Mouse (Mus musculus) skeletal muscle tissue, adult 2 months (tissue): ENCODE data around the gene Sh3rf1.

Experiments
- DNase-seq: peaks from one replicate; pipeline ENCODE4 v3.0.0-alpha.2; 2012; ENCODE audit warnings: low read depth, low spot score

Sh3rf1 gene

DNA sequence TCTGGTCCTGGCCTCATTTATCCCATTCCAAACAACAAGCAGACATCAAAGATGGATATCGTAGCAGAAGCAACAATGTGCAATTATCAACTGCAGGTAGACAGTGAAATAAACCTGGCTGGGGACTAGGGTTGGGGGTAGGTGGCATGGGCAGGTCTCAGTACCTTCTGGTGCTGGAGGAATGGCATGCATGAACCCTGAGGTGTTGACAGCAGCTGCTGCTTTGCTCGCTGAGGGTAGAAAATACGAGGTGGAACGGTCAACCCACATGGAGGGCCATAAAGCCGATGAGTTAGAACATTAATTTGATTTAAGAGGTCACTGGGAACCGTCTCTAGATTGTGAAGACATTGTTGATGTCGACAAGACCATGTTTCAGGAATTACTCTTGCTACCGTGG, 98.8 kb downstream of the Sh3rf1 start:
- no peak for DNase-seq

- no peak for DNase-seq
These were observed 100.8 kb downstream of the Sh3rf1 start for GRCm38 (mm10) chr8:61324363-61324914.

- DNase-seq, result no peak
These were observed 101.5 kb downstream of the Sh3rf1 start for GRCm38 (mm10) chr8:61325014-61325715.

GRCm38 (mm10) chr8:61326281-61326680, 102.6 kb downstream of the Sh3rf1 start:
- no peak for DNase-seq

GRCm38 (mm10) chr8:61327333-61327732, 103.7 kb downstream of the Sh3rf1 start:
- DNase-seq, result no peak

- DNase-seq, result no peak
These were observed 116.0 kb downstream of the Sh3rf1 start for GRCm38 (mm10) chr8:61339629-61340028.

- DNase-seq, result no peak
These were observed 116.8 kb downstream of the Sh3rf1 start for GRCm38 (mm10) chr8:61340283-61340984.

GRCm38 (mm10) chr8:61341587-61342441, 118.1 kb downstream of the Sh3rf1 start:
- no peak for DNase-seq

DNA sequence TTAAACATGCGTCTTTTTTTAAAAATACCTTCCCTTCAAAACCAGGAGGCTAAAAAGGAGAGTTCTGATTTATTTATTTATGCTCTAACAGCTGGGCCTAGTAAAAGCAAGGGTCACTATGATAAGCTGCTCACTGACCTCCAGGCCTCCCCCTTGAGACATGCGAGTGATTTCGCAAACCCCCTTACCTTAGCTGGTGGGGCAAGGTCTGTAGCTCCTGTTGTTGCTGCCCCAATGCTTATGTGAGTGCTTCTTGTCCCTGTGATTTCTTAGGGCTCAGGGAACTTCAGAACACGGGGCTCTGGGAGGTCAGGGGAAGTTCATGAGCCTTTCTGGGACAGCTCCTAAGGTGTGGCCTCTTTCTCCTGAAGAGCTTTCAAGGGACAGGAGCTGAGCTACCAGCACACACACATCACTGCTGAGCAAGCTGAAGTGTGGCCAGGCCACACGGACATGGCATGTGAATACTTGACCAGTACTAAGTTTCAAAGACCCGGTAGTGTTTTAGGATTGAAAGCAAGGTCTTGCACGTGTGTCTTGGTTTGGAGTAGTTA, 118.9 kb downstream of the Sh3rf1 start:
- DNase-seq, result no peak

DNA sequence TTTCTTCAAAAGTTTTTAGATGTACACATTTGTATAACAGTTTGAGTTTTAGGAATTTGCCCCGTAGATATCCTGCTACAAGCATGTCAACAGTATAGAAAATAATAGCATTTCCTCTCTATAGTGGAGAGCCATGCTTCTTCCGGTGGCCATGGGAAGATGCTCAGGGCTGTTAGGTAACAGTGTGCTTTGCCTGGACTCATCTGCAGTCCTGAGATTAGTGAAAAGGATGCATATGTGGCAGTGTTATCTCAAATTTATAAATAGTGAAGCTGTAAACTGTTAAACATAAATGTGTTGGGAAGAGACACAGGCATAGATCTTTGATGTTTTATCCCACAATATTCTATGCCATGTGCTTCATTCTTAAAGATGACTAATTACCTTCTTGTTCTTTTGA, 120.8 kb downstream of the Sh3rf1 start:
- no peak for DNase-seq

GRCm38 (mm10) chr8:61346941-61347340, 123.3 kb downstream of the Sh3rf1 start:
- DNase-seq, result no peak

- no peak for DNase-seq
These were observed 123.9 kb downstream of the Sh3rf1 start for GRCm38 (mm10) chr8:61347526-61347925.

GRCm38 (mm10) chr8:61348029-61348428, 124.4 kb downstream of the Sh3rf1 start:
- no peak for DNase-seq

DNA sequence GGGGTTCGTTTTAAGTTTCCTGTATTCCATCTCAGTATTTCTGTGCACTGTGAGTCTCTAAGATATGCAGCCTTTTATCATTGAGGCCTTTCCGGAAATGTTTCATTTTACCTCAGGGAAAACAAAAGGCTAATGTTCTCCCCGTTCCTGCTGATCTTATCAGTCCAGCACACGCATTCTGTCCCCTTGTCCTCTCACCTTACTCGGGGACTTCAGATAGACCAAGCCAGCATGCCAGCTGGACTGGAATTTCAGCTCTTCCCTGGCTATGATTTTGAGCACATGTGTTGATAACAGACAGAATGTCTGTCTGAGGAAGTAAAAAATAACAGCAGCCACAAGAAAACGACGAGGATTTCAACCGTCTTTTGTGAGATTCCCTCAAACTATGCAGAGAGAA, 124.8 kb downstream of the Sh3rf1 start:
- no peak for DNase-seq

DNA sequence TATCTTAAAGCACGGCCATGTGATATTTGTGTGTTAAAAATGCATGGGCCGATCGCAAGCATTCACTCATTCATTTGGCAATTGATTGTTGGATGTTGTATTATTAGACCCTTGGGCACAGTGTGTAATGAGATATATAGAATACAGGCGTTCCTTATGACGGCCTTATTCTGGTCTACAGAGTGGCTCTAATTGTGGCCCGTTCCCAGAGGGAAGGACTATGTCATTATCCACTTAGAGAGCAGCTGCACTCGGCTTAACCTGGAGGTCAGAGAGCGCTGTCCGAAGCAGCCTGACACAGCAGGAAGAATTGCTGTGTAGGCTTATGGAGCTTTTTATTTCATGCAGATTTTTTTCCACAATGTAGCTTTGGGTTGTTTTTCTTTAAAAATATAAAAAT, 126.8 kb downstream of the Sh3rf1 start:
- DNase-seq, result no peak

DNA sequence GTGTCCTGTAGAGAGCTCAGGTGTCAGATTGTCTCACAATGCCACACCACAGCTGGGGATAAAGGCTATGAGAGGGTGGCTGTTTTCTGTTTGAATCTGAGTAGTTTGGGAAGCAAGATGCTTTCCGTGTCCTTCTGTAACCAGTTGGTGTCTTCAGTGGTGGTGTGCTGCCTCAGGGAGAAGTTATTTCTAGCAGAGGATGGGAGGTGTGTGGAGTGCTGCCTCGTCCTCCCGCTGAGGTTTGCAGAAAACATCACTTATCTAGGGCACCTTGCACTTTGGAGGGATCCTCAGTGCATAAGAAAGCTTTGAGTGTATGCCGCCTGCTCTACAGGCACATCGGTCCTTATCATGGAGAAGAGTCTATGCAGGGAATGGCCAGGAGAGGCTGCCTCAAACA, 128.0 kb downstream of the Sh3rf1 start:
- DNase-seq, result no peak

DNA sequence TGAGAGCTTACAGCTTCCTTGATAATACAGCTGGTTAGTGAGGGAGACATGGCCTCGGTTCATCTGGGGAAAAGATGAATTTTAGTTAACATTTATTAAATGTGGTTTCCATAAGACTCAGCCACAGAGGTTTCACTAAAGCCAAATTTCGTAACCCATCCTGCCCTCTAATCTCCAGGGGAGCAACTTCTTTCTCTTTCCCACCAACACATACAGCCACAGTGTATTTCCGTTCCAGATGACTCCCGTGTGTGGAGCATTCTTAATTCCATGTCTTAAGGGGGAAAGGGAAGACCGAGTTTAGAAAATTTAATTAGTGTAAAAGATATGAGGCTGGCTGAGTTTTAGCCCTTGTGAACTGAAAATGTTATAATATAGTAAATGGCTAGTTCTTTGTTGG, 131.8 kb downstream of the Sh3rf1 start:
- no peak for DNase-seq

- no peak for DNase-seq
These were observed 135.3 kb downstream of the Sh3rf1 start for GRCm38 (mm10) chr8:61359004-61359403.

DNA sequence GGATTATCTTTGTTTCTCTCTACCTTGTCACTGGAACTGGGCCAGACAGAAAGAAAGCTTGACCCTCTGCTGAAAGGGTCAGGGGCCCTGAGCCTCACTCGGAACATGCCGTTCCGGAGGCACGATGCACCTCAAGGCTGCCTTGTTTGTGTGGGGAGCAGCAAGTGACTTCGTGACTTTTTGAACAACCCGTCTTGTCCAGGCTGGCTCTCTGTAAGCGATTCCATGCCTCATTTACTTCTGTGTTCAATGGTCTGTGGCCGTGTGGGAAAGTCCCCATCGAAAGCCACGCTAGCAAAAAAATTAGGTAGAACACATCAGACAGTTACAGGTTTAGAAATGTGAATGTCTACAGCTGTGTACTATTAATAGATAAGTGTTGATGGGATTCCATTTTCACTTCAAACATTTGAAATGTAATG, 136.2 kb downstream of the Sh3rf1 start:
- no peak for DNase-seq

DNA sequence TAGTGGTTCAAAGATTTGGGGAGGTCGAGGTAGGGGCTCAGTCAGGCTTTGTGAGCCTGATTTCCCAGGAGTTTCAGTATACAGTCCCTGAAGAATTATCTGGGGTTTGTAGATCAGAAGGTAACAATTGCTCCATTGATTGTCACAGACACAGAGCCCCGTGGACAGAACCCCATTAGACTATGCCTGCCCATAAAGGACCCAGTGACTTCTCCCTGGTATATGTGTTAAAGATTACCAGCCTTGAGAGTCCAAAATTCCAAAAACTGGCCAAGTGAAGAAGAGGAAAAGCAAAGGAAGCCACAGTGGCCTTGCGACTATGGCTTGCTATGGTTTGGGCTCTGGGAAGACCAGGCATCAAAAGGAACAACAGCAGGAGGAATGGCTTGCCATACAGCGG, 136.7 kb downstream of the Sh3rf1 start:
- no peak for DNase-seq

GRCm38 (mm10) chr8:61361476-61361875, 137.8 kb downstream of the Sh3rf1 start:
- no peak for DNase-seq
